Mouse (Mus musculus): ENCODE data around the gene Fam19a2. TPM values are rescaled to one million over a fixed set of nuclear protein-coding genes. Genes with fewer than 3 reads are reported as not detected.

The Fam19a2 gene
- polyA plus RNA-seq, 1 experiment from 2014 or later: 0.51 TPM

DNA sequence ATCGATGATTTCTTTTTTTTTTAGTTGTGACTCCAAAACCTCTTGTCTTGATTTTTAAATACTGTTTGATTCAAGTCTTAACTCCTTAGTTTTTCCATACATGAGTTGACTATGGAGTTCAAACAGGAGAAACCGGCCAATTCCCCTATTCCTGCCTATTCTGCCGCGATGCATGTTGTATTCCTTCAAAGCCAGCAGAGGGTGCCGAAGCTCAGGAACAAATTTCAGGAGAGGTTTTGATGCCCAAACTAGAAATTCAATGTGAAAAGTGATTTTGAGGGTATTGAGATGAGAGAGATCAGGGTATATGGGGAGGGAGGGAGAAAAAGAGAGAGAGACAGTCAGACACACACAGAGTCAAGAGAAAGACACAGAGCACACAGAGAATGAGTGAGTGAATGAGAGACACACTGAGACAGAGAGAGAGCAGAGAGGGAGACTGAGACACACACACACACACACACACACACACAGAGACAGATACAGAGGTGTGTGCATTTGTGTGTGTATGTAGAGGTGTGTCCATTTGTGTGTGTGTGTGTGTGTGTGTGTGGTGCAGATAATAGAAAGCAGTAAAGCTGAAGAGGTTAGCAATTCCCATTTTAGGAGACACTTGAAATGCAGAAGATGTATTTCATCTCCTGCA is 78.9 kb downstream of the Fam19a2 start:
- 24% methylated on average over 5 of the region's 5 CpGs for WGBS
- Histone ChIP-seq H3K27ac (replicated peaks in 1 of 2; ENCODE audit: control insufficient read depth in 1 of 2, insufficient read depth in 1 of 2, low read depth in 2 of 2, low read length in 2 of 2) (no peak overlapping the region), H3K4me3 (ENCODE audit: control insufficient read depth in 1 of 2, insufficient read depth in 1 of 2, low read depth in 1 of 2, low read length in 2 of 2) (no peak overlapping the region), H3K9me3 (ENCODE audit: control insufficient read depth, low read length) (no peaks in the 10 kb centered on the region), H3K9ac (ENCODE audit: low read length) (no peak overlapping the region), H3K4me2 (ENCODE audit: low read length) (no peak overlapping the region), H3K36me3 (ENCODE audit: control insufficient read depth, insufficient read depth, low read length) (no peaks in the 10 kb centered on the region), H3K27me3 (ENCODE audit: control insufficient read depth, insufficient read depth, low read length) (no peaks in the 10 kb centered on the region), H3K4me1 (ENCODE audit: control insufficient read depth in 2 of 2, insufficient read depth in 2 of 2, low read length in 2 of 2) (no peaks in the 10 kb centered on the region)
- ATAC-seq (ENCODE audit: insufficient number of reproducible peaks, insufficient read depth, low FRiP score, low read depth): no peak

DNA sequence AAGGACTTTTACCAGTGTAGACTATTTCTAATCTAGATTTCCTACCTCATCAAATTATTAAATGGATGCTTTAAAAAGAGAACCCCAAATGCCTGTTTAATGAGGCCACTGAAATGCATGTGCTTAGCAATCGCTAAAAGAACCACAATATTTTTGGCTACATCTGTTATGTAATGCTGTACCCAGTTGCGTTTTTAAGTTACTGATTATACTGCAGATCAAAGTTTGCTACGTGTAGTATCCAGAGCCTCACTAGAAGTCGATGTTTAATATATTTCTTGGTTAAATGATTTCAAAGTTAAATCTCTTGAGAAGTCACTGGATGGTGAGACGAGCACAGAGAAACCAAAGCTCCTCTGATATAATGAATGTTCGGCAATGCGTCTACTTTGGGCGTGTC is 82.5 kb downstream of the Fam19a2 start:
- 92% methylated on average over 8 of the region's 8 CpGs for WGBS
- no peaks in the 10 kb centered on the region for H3K36me3 ChIP-seq (ENCODE audit: control insufficient read depth, insufficient read depth, low read length)
- H3K4me2 ChIP-seq (ENCODE audit: low read length): no peak overlapping the region
- ATAC-seq (ENCODE audit: insufficient number of reproducible peaks, insufficient read depth, low FRiP score, low read depth): no peak
- no peak overlapping the region for H3K27ac ChIP-seq (replicated peaks in 1 of 2; ENCODE audit: control insufficient read depth in 1 of 2, insufficient read depth in 1 of 2, low read depth in 2 of 2, low read length in 2 of 2)
- H3K27me3 ChIP-seq (ENCODE audit: control insufficient read depth, insufficient read depth, low read length): no peaks in the 10 kb centered on the region
- H3K9me3 ChIP-seq (ENCODE audit: control insufficient read depth, low read length): no peaks in the 10 kb centered on the region
- no peak overlapping the region for H3K9ac ChIP-seq (ENCODE audit: low read length)
- H3K4me1 ChIP-seq (ENCODE audit: control insufficient read depth in 2 of 2, insufficient read depth in 2 of 2, low read length in 2 of 2): no peaks in the 10 kb centered on the region
- no peak overlapping the region for H3K4me3 ChIP-seq (ENCODE audit: control insufficient read depth in 1 of 2, insufficient read depth in 1 of 2, low read depth in 1 of 2, low read length in 2 of 2)

DNA sequence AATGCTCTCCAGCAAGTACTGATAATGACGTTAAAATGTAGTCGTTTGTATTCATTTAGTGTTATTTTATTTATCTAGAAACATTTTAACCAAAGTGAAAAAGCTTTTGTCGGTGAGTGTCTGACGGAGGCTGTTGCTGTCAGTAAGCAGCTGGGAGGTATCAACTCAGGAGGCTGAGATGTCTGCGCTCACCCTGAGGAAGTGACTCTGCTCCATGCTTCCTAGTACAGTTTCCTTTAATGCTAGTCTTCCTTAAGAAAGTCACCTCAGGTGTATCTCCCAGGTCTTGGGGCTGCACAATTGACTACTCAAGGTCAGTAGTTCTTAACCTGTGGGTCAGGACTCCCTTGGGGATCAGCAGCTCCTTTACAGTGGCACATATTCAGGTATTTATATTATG is 89.9 kb downstream of the Fam19a2 start:
- Histone ChIP-seq H3K36me3 (ENCODE audit: control insufficient read depth, insufficient read depth, low read length) (no peaks in the 10 kb centered on the region), H3K4me2 (ENCODE audit: low read length) (no peak overlapping the region), H3K4me3 (ENCODE audit: control insufficient read depth in 1 of 2, insufficient read depth in 1 of 2, low read depth in 1 of 2, low read length in 2 of 2) (no peak overlapping the region), H3K27me3 (ENCODE audit: control insufficient read depth, insufficient read depth, low read length) (no peaks in the 10 kb centered on the region), H3K4me1 (ENCODE audit: control insufficient read depth in 2 of 2, insufficient read depth in 2 of 2, low read length in 2 of 2) (no peaks in the 10 kb centered on the region; a peak in 1 of 4 replicates), H3K9me3 (ENCODE audit: control insufficient read depth, low read length) (no peaks in the 10 kb centered on the region), H3K27ac (replicated peaks in 1 of 2; ENCODE audit: control insufficient read depth in 1 of 2, insufficient read depth in 1 of 2, low read depth in 2 of 2, low read length in 2 of 2) (no peak overlapping the region), H3K9ac (ENCODE audit: low read length) (no peak overlapping the region)
- 51% methylated on average over 5 of the region's 5 CpGs for WGBS
- ATAC-seq (ENCODE audit: insufficient number of reproducible peaks, insufficient read depth, low FRiP score, low read depth): no peak

DNA sequence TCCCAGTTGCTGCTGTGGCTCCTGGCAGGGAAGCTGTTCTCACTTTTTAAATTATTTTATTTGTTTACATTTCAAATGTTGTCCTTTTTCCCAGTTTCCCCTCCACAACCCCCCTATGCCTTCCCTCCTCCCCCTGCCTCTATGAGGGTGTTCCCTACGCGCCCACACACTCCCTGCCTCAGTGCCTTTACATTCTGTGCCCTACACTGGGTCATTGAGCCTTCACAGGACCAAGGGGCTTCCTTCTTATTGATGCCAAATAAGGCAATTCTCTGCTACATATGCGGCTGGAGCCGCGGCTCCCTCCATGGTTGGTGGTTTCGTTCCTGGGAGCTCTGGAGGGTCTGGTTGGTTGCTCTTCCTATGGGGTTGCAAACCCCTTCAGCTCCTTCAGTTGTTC is 93.2 kb downstream of the Fam19a2 start:
- 73% methylated on average over 6 of the region's 6 CpGs for WGBS
- H3K4me1 ChIP-seq (ENCODE audit: control insufficient read depth in 2 of 2, insufficient read depth in 2 of 2, low read length in 2 of 2): peaks cover 0 to 4% of the 10 kb centered on the region in 2 experiments; a peak in 2 of 4 replicates
- H3K36me3 ChIP-seq (ENCODE audit: control insufficient read depth, insufficient read depth, low read length): no peaks in the 10 kb centered on the region
- no peak overlapping the region for H3K4me2 ChIP-seq (ENCODE audit: low read length)
- ATAC-seq (ENCODE audit: insufficient number of reproducible peaks, insufficient read depth, low FRiP score, low read depth): no peak
- no peak overlapping the region for H3K4me3 ChIP-seq (ENCODE audit: control insufficient read depth in 1 of 2, insufficient read depth in 1 of 2, low read depth in 1 of 2, low read length in 2 of 2)
- H3K27me3 ChIP-seq (ENCODE audit: control insufficient read depth, insufficient read depth, low read length): no peaks in the 10 kb centered on the region
- no peaks in the 10 kb centered on the region for H3K9me3 ChIP-seq (ENCODE audit: control insufficient read depth, low read length)
- no peak overlapping the region for H3K27ac ChIP-seq (replicated peaks in 1 of 2; ENCODE audit: control insufficient read depth in 1 of 2, insufficient read depth in 1 of 2, low read depth in 2 of 2, low read length in 2 of 2)
- no peak overlapping the region for H3K9ac ChIP-seq (ENCODE audit: low read length)

DNA sequence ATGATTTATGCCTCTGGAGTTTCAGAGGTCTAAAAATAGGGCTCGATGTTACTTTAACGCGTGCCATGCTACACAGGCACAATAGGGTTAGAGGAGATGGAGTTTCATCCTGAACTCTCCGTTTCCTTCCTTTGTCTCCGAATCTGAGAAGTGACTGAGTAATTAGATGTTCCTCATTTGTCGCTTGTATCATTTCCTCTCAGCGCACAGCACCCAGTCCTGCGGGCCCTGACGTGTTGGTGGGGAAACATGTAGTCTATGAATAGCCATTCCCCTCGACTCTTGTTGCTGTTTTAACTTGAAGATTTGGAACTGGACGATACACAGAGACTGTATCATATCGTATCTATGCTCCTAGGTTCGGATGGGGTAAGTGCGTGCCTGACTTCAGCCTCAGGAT is 96.7 kb downstream of the Fam19a2 start:
- H3K9me3 ChIP-seq (ENCODE audit: control insufficient read depth, low read length): no peaks in the 10 kb centered on the region
- H3K4me2 ChIP-seq (ENCODE audit: low read length): peak overlapping the region; percentile 28
- 37% methylated on average over 14 of the region's 14 CpGs for WGBS
- ATAC-seq (ENCODE audit: insufficient number of reproducible peaks, insufficient read depth, low FRiP score, low read depth): no peak
- H3K36me3 ChIP-seq (ENCODE audit: control insufficient read depth, insufficient read depth, low read length): no peaks in the 10 kb centered on the region
- no peaks in the 10 kb centered on the region for H3K27me3 ChIP-seq (ENCODE audit: control insufficient read depth, insufficient read depth, low read length)
- no peak overlapping the region for H3K9ac ChIP-seq (ENCODE audit: low read length)
- H3K4me3 ChIP-seq (ENCODE audit: control insufficient read depth in 1 of 2, insufficient read depth in 1 of 2, low read depth in 1 of 2, low read length in 2 of 2): no peak overlapping the region
- H3K4me1 ChIP-seq (ENCODE audit: control insufficient read depth in 2 of 2, insufficient read depth in 2 of 2, low read length in 2 of 2): peaks cover 0 to 4% of the 10 kb centered on the region in 2 experiments; a peak in 1 of 4 replicates
- no peak overlapping the region for H3K27ac ChIP-seq (replicated peaks in 1 of 2; ENCODE audit: control insufficient read depth in 1 of 2, insufficient read depth in 1 of 2, low read depth in 2 of 2, low read length in 2 of 2)

DNA sequence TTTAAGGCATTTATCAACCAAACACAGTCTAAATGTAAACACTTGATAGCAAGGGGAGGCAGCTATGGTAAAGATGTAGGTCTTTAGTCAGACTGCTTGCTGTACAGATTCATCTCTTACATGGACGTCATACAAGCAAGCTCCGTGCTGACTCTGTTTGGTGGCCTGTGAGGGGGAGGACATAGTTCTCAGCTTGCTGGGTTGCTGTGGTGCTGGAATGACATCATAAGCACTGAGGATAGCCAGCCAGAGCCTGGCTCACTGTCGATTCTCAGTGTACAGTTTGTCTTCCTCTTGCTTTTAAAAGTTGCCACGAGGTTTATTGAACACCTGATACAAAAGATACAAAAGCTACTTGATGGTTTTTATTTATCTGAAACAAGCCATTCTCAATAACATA is 100.8 kb downstream of the Fam19a2 start:
- Histone ChIP-seq H3K4me3 (ENCODE audit: control insufficient read depth in 1 of 2, insufficient read depth in 1 of 2, low read depth in 1 of 2, low read length in 2 of 2) (no peak overlapping the region), H3K4me2 (ENCODE audit: low read length) (no peak overlapping the region), H3K9ac (ENCODE audit: low read length) (no peak overlapping the region), H3K4me1 (ENCODE audit: control insufficient read depth in 2 of 2, insufficient read depth in 2 of 2, low read length in 2 of 2) (peaks cover 0 to 4% of the 10 kb centered on the region in 2 experiments; a peak in 1 of 4 replicates), H3K9me3 (ENCODE audit: control insufficient read depth, low read length) (no peaks in the 10 kb centered on the region), H3K36me3 (ENCODE audit: control insufficient read depth, insufficient read depth, low read length) (no peaks in the 10 kb centered on the region), H3K27ac (replicated peaks in 1 of 2; ENCODE audit: control insufficient read depth in 1 of 2, insufficient read depth in 1 of 2, low read depth in 2 of 2, low read length in 2 of 2) (no peak overlapping the region), H3K27me3 (ENCODE audit: control insufficient read depth, insufficient read depth, low read length) (no peaks in the 10 kb centered on the region)
- no peak for ATAC-seq (ENCODE audit: insufficient number of reproducible peaks, insufficient read depth, low FRiP score, low read depth)
- 57% methylated on average over 4 of the region's 4 CpGs for WGBS

DNA sequence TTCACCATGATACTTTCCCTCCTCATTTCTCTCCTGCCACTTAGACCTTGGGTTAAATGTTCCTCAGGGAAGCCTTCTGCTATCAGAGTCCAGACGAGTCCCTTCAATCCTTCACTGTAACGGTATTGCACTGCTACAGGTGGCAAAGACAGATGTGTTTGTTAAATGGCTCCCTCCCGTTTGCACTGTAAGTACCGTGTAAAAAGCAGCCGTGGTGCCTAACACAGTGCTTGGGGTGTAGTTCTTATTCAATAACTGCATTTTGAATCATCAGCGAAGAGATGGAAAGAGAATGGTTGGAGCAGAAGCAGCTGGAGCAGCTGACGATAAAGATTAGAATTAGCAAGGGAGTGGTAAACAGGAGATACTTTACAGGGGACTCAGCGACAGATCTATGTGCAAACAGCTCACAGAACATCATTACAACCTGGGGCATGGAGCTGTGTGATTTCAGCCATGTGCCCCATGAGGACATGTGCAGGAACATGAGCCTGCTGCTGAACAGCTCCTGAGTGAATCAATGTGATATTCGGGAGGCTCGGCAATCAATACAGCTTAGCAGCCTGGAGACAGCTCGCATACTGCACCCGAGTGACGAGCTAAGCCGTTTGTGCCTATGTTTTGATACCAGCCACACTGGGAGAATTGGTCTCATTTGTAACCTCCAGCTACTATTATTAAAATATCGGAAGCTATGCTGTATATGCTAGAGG is 103.5 kb downstream of the Fam19a2 start:
- ATAC-seq (ENCODE audit: insufficient number of reproducible peaks, insufficient read depth, low FRiP score, low read depth): no peak
- no peak overlapping the region for H3K4me3 ChIP-seq (ENCODE audit: control insufficient read depth in 1 of 2, insufficient read depth in 1 of 2, low read depth in 1 of 2, low read length in 2 of 2)
- WGBS: 82% methylated on average over 15 of the region's 15 CpGs
- no peaks in the 10 kb centered on the region for H3K4me1 ChIP-seq (ENCODE audit: control insufficient read depth in 2 of 2, insufficient read depth in 2 of 2, low read length in 2 of 2)
- H3K4me2 ChIP-seq (ENCODE audit: low read length): no peak overlapping the region
- H3K27me3 ChIP-seq (ENCODE audit: control insufficient read depth, insufficient read depth, low read length): no peaks in the 10 kb centered on the region
- no peaks in the 10 kb centered on the region for H3K36me3 ChIP-seq (ENCODE audit: control insufficient read depth, insufficient read depth, low read length)
- no peaks in the 10 kb centered on the region for H3K9me3 ChIP-seq (ENCODE audit: control insufficient read depth, low read length)
- no peak overlapping the region for H3K27ac ChIP-seq (replicated peaks in 1 of 2; ENCODE audit: control insufficient read depth in 1 of 2, insufficient read depth in 1 of 2, low read depth in 2 of 2, low read length in 2 of 2)
- H3K9ac ChIP-seq (ENCODE audit: low read length): no peak overlapping the region

Measured in heart, embryonic 14.5 days (tissue).